In genomic region chr19:12485223-12485622, GRCm38 (mm10) we compare ENCODE assay signal across 30 mouse cellular contexts. TPM values are rescaled to one million over a fixed set of nuclear protein-coding genes. Genes with fewer than 3 reads are reported as not detected.
DNase-seq lines count a peak whose midpoint lies in the region; ATAC-seq and TF ChIP-seq lines count a peak whose summit lies in the region.
"Had no signal": no experiment of that assay in that cellular context is flagged by ENCODE, and none has a peak within 500 bp of the region (broad histone marks: within the 10 kb centered on the region; RNA-seq: fewer than 3 reads in every experiment).

No protein-coding gene starts in this region.

- H3K9me3 ChIP-seq in heart, embryonic 11.5 days (replicated peaks; ENCODE audit: control insufficient read depth, low read length) = no peaks in the 10 kb centered on the region
- H3K9me3 ChIP-seq: heart, embryonic 12.5 days; kidney, embryonic 15.5 days; limb, embryonic 15.5 days; neural tube, embryonic 12.5 days had no signal

- H3K4me2 ChIP-seq in heart, embryonic 11.5 days = no peak overlapping the region
- H3K4me2 ChIP-seq: heart, embryonic 12.5 days; kidney, embryonic 15.5 days; limb, embryonic 15.5 days; neural tube, embryonic 12.5 days had no signal

- no peak overlapping the region for H3K27ac ChIP-seq in heart, embryonic 11.5 days (ENCODE audit: low read depth, low read length)
- peak overlapping the region; percentile 80; the same call in 1 of the 2 replicates for H3K27ac ChIP-seq in layer of hippocampus, adult 2 months
- H3K27ac ChIP-seq in testis, adult 2 months (ENCODE audit: control insufficient read depth, insufficient read depth, low read depth, low read length) = peak overlapping the region; percentile 73
- H3K27ac ChIP-seq in thymus, adult 2 months (ENCODE audit: control insufficient read depth, insufficient read depth, low read length) = no peak overlapping the region
- H3K27ac ChIP-seq: limb, embryonic 15.5 days; neural tube, embryonic 12.5 days had no signal

- H3K4me3 ChIP-seq in heart, embryonic 11.5 days (ENCODE audit: low read depth, low read length) = no peak overlapping the region
- H3K4me3 ChIP-seq in layer of hippocampus, adult 2 months = no peak overlapping the region
- H3K4me3 ChIP-seq in testis, adult 2 months (ENCODE audit: control insufficient read depth, low read depth, low read length) = no peak overlapping the region
- H3K4me3 ChIP-seq in thymus, adult 2 months (ENCODE audit: control insufficient read depth, insufficient read depth, low read length) = no peak overlapping the region
- H3K4me3 ChIP-seq: heart, embryonic 12.5 days; kidney, embryonic 15.5 days; left cerebral cortex, adult 2 months; limb, embryonic 15.5 days; neural tube, embryonic 12.5 days had no signal

- WGBS in heart, embryonic 11.5 days (ENCODE audit: insufficient replicate concordance) = 52% methylated on average over 13 of the region's 13 CpGs
- 93% methylated on average over 13 of the region's 13 CpGs for WGBS in thymus, adult 2 months

- H3K27me3 ChIP-seq in heart, embryonic 11.5 days (ENCODE audit: control insufficient read depth, insufficient read depth, low read length) = no peaks in the 10 kb centered on the region
- no peaks in the 10 kb centered on the region for H3K27me3 ChIP-seq in testis, adult 2 months (ENCODE audit: control insufficient read depth, insufficient read depth, low read length)
- H3K27me3 ChIP-seq in thymus, adult 2 months (ENCODE audit: control insufficient read depth, insufficient read depth, low read length) = no peaks in the 10 kb centered on the region
- H3K27me3 ChIP-seq: heart, embryonic 12.5 days; kidney, embryonic 15.5 days; limb, embryonic 15.5 days; neural tube, embryonic 12.5 days had no signal

- H3K9ac ChIP-seq in heart, embryonic 11.5 days (ENCODE audit: low read depth, low read length) = no peak overlapping the region
- H3K9ac ChIP-seq: heart, embryonic 12.5 days; kidney, embryonic 15.5 days; limb, embryonic 15.5 days; neural tube, embryonic 12.5 days had no signal

- DNase-seq in heart, adult 11 months = peak; percentile 86
- DNase-seq in layer of hippocampus, adult 2 months (ENCODE audit: low spot score in 2 of 2) = no peak
- DNase-seq in layer of hippocampus, adult 9-10 months (ENCODE audit: low spot score) = no peak
- DNase-seq in testis, postnatal 14 days (ENCODE audit: low spot score) = no peak
- DNase-seq in thymus, adult 2 months = no peak
- DNase-seq in urinary bladder, adult 18-20 months (ENCODE audit: low spot score in 2 of 2) = no peak
- DNase-seq: adrenal gland, adult 8-10 months; cerebellum, adult 18-20 months; cerebellum, postnatal 14 days; heart, postnatal 10 days; kidney, postnatal 4 days; left cerebral cortex, postnatal 4 days; midbrain, embryonic 14.5 days; thymus, postnatal 14 days had no signal

- H3K36me3 ChIP-seq in heart, embryonic 11.5 days (ENCODE audit: control insufficient read depth, insufficient read depth, low read length) = no peaks in the 10 kb centered on the region
- H3K36me3 ChIP-seq in testis, adult 2 months (ENCODE audit: control insufficient read depth, insufficient read depth, low read length) = no peaks in the 10 kb centered on the region
- no peaks in the 10 kb centered on the region for H3K36me3 ChIP-seq in thymus, adult 2 months (ENCODE audit: control insufficient read depth, insufficient read depth, low read length)
- H3K36me3 ChIP-seq: heart, embryonic 12.5 days had no signal

- TF ChIP-seq POLR2A in testis, adult 2 months (IDR thresholded peaks at IDR 0.05; ENCODE audit: control insufficient read depth, low read depth, low read length) = no peak
- no peak for TF ChIP-seq POLR2A in thymus, adult 2 months (IDR thresholded peaks at IDR 0.05; ENCODE audit: control insufficient read depth, extremely low read depth, insufficient read depth, low read length, poor library complexity)

- peaks cover 3% of the 10 kb centered on the region; the same call in 1 of the 2 replicates for H3K4me1 ChIP-seq in heart, embryonic 11.5 days (ENCODE audit: control insufficient read depth, insufficient read depth, low read length)
- H3K4me1 ChIP-seq in testis, adult 2 months (ENCODE audit: control insufficient read depth, insufficient read depth, low read length) = peaks cover 32% of the 10 kb centered on the region
- H3K4me1 ChIP-seq in thymus, adult 2 months (replicated peaks; ENCODE audit: control insufficient read depth, insufficient read depth, low read length) = peaks cover 4% of the 10 kb centered on the region

- no peak for TF ChIP-seq CTCF in layer of hippocampus, adult 2 months (conservative IDR thresholded peaks at IDR 0.05)
- TF ChIP-seq CTCF in testis, adult 2 months (IDR thresholded peaks at IDR 0.05; ENCODE audit: control insufficient read depth, insufficient read depth, insufficient replicate concordance, low read depth, low read length) = no peak
- TF ChIP-seq CTCF in thymus, adult 2 months (IDR thresholded peaks at IDR 0.05; ENCODE audit: borderline replicate concordance, control insufficient read depth, extremely low read depth, insufficient read depth, low read length, poor library complexity) = no peak

- ATAC-seq in heart, embryonic 11.5 days (replicated peaks; ENCODE audit: insufficient number of reproducible peaks, low FRiP score, low TSS enrichment) = no peak
- ATAC-seq: intestine, postnatal 0 days had no signal

RNA-seq across cellular contexts. Expression of gene Dtx4, which starts 16.0 kb away (rescaled TPM):
- 1.3 and 1.8 TPM in 2 replicates for polyA plus RNA-seq in heart, embryonic 11.5 days (2014; fragmentation: Nextera tagmentation; extraction: Ambion mirVana)
- 10 to 100 TPM; 32.5 to 35.9 TPM for total RNA-seq in layer of hippocampus, adult 2 months (2021)
- 5.7 and 6.0 TPM in 2 replicates for polyA plus RNA-seq in testis, adult 2 months (2012; rRNA removed)
- 5.6 and 6.3 TPM in 2 replicates for polyA plus RNA-seq in thymus, adult 2 months (2012; rRNA removed)

RNA-seq across cellular contexts. Expression of gene Mpeg1, which starts 24.6 kb away (rescaled TPM):
- polyA plus RNA-seq in heart, embryonic 11.5 days (2014; fragmentation: Nextera tagmentation; extraction: Ambion mirVana) = 0.28 and 0.56 TPM in 2 replicates
- total RNA-seq in layer of hippocampus, adult 2 months (2021) = 1 to 10 TPM; 5.4 to 6.6 TPM
- 2.8 and 3.3 TPM in 2 replicates for polyA plus RNA-seq in testis, adult 2 months (2012; rRNA removed)
- 24.0 and 34.0 TPM in 2 replicates for polyA plus RNA-seq in thymus, adult 2 months (2012; rRNA removed)

RNA-seq across cellular contexts. Expression of gene Pfpl, which starts 57.5 kb away (rescaled TPM):
- polyA plus RNA-seq in heart, embryonic 11.5 days (2014; fragmentation: Nextera tagmentation; extraction: Ambion mirVana) = not detected in 2 replicates
- total RNA-seq in layer of hippocampus, adult 2 months (2021) = not detected
- 0.02 TPM in 2 replicates for polyA plus RNA-seq in testis, adult 2 months (2012; rRNA removed)
- polyA plus RNA-seq in thymus, adult 2 months (2012; rRNA removed) = 0.03 TPM in 1 of 2 replicates, not detected in the other
- total RNA-seq: adrenal gland, adult 8-10 months; gastrocnemius, postnatal 4 days; heart, postnatal 10 days; layer of hippocampus, postnatal 10 days; left cerebral cortex, adult 2 months; left cerebral cortex, postnatal 4 days; megakaryocyte, adult 5-6 weeks had no signal
- polyA plus RNA-seq: embryonic facial prominence, embryonic 11.5 days; forebrain, embryonic 11.5 days; heart, embryonic 12.5 days; intestine, postnatal 0 days; kidney, embryonic 15.5 days; limb, embryonic 15.5 days; liver, embryonic 16.5 days; midbrain, embryonic 14.5 days; neural tube, embryonic 12.5 days; small intestine, adult 2 months; stomach, postnatal 0 days had no signal

Comparison
In these comparisons a context has a peak if more than half of its experiments do, and no peak if none do; other contexts are left out.
1. H3K27ac ChIP-seq: peak in layer of hippocampus, adult 2 months (single experiment) and testis, adult 2 months (single experiment); none in heart, embryonic 11.5 days (single experiment) and thymus, adult 2 months (single experiment).